Comparison of ENCODE assay signal across 8 mouse cellular contexts in genomic region chr10:45000873-45001859, GRCm38 (mm10).
A peak's percentile ranks its signal among the peaks of the same experiment; 100 is the strongest.
DNase-seq lines count a peak whose midpoint lies in the region; ATAC-seq and TF ChIP-seq lines count a peak whose summit lies in the region.

No protein-coding gene starts in this region.

- H3K4me2 ChIP-seq in forebrain, embryonic 13.5 days: peak overlapping the region; percentile 68
- peak overlapping the region; percentile 91 for H3K4me2 ChIP-seq in hindbrain, postnatal 0 days (ENCODE audit: low read depth, low read length)

- H3K9me3 ChIP-seq in forebrain, embryonic 13.5 days (replicated peaks): no peaks in the 10 kb centered on the region
- H3K9me3 ChIP-seq in hindbrain, postnatal 0 days (ENCODE audit: low read length): no peaks in the 10 kb centered on the region

- H3K27ac ChIP-seq in forebrain, embryonic 13.5 days: no peak overlapping the region
- no peak overlapping the region for H3K27ac ChIP-seq in hindbrain, postnatal 0 days
- peak overlapping the region; percentile 24; the same call in 1 of the 2 replicates for H3K27ac ChIP-seq in left cerebral cortex, adult 2 months
- no peak overlapping the region for H3K27ac ChIP-seq in macrophage

- peak; percentile 48 for ATAC-seq in forebrain, embryonic 13.5 days
- ATAC-seq in hindbrain, postnatal 0 days: peak; percentile 70

- peak overlapping the region; percentile 63 for H3K9ac ChIP-seq in forebrain, embryonic 13.5 days
- H3K9ac ChIP-seq in hindbrain, postnatal 0 days (replicated peaks; ENCODE audit: low read length): peak overlapping the region; percentile 56

- DNase-seq in gastrocnemius, postnatal 10 days: peak; percentile 41
- DNase-seq in gastrocnemius, postnatal 25 days: no peak
- DNase-seq in c-Kit-negative CD71-positive TER-119-positive erythroid progenitor cells, embryonic 14.5 days (ENCODE audit: low read depth, low spot score): peak; percentile 42
- peak; percentile 83 for DNase-seq in hindbrain, postnatal 0 days (ENCODE audit: low spot score)
- DNase-seq in left cerebral cortex, adult 2 months (ENCODE audit: extremely low spot score in 1 of 2, low spot score in 2 of 2): peak; percentile 24 to 34
- DNase-seq in right cerebral cortex, postnatal 10 days (ENCODE audit: low spot score in 2 of 2): peak; percentile 31 to 58

- peak; percentile 90 for TF ChIP-seq CTCF in hindbrain, postnatal 0 days (IDR thresholded peaks at IDR 0.05; ENCODE audit: low read depth)
- TF ChIP-seq CTCF in left cerebral cortex, adult 2 months (IDR thresholded peaks at IDR 0.05): peak; percentile 89

- intact Hi-C loops in left cerebral cortex, adult 2 months (cut with DNase I): loop anchor here (1.0 to 5.0 kb wide), 4 partner anchors 474 to 708 kb away; partner anchors contain the start of gene Prdm1

- peaks cover 23% of the 10 kb centered on the region for H3K27me3 ChIP-seq in forebrain, embryonic 13.5 days
- H3K27me3 ChIP-seq in hindbrain, postnatal 0 days (ENCODE audit: insufficient read depth, low read length): no peaks in the 10 kb centered on the region

- 48% methylated on average over 12 of the region's 12 CpGs for WGBS in forebrain, embryonic 13.5 days
- 49% methylated on average over 12 of the region's 12 CpGs for WGBS in hindbrain, postnatal 0 days
- WGBS in macrophage (ENCODE audit: missing documents): 53% methylated on average over 12 of the region's 12 CpGs

- H3K4me1 ChIP-seq in forebrain, embryonic 13.5 days: peaks cover 27% of the 10 kb centered on the region
- no peaks in the 10 kb centered on the region for H3K4me1 ChIP-seq in hindbrain, postnatal 0 days (ENCODE audit: insufficient read depth, low read length)

- no peaks in the 10 kb centered on the region for H3K79me2 ChIP-seq in macrophage (ENCODE audit: inconsistent target)

- no peaks in the 10 kb centered on the region for H3K36me3 ChIP-seq in forebrain, embryonic 13.5 days (ENCODE audit: poor library complexity, severe bottlenecking)
- no peaks in the 10 kb centered on the region for H3K36me3 ChIP-seq in hindbrain, postnatal 0 days (ENCODE audit: insufficient read depth, low read length)
- no peaks in the 10 kb centered on the region for H3K36me3 ChIP-seq in macrophage (ENCODE audit: inconsistent target)

- H3K4me3 ChIP-seq in forebrain, embryonic 13.5 days: peak overlapping the region; percentile 35
- H3K4me3 ChIP-seq in hindbrain, postnatal 0 days (ENCODE audit: low read length): peak overlapping the region; percentile 43
- H3K4me3 ChIP-seq in left cerebral cortex, adult 2 months: peak overlapping the region; percentile 20
- H3K4me3 ChIP-seq in macrophage (ENCODE audit: inconsistent target): peak overlapping the region; percentile 20; the same call in 1 of the 2 replicates
